Mouse (Mus musculus): ENCODE measurements around the gene Shb.

- no peak for TF ChIP-seq CTCF (IDR thresholded peaks at IDR 0.05; ENCODE audit: low read depth, low read length)
- no peak for TF ChIP-seq POLR2A (IDR thresholded peaks at IDR 0.05; ENCODE audit: extremely low read depth, insufficient read depth, low read length)
Measured at GRCm38 (mm10) chr4:45524602-45525001, 7.7 kb downstream of the Shb start.

Measured in liver, adult 2 months (tissue).